Mouse (Mus musculus) hindbrain, postnatal 0 days (tissue): Measurements from ENCODE around the gene Adgrl4. TPM values are rescaled to one million over a fixed set of nuclear protein-coding genes. Genes with fewer than 3 reads are reported as not detected.

Source experiments
- ATAC-seq: fragments of 200-750 bp; cut with Nextera tagmentation; 2 replicates; pipeline ENCODE4 v1.8.0; 2017; ENCODE audit warnings: mild to moderate bottlenecking, moderate TSS enrichment, moderate library complexity
- DNase-seq: peaks from one replicate; pipeline ENCODE4 v3.0.0-alpha.2; 2015; ENCODE audit warnings: low spot score
- H3K27ac ChIP-seq: fragments of 300-500 bp; sonication (generic); 2 replicates; pipeline ENCODE4 v1.5.1; 2014; ENCODE audit warnings: mild to moderate bottlenecking
- H3K27me3 ChIP-seq: fragments of 300-500 bp; sonication (generic); 2 replicates; pipeline ENCODE4 v1.6.1; 2014; ENCODE audit warnings: low read length, mixed read lengths; ENCODE audit not compliant: insufficient read depth
- H3K36me3 ChIP-seq: fragments of 300-500 bp; sonication (generic); 2 replicates; pipeline ENCODE4 v1.6.1; 2014; ENCODE audit warnings: low read length, mixed read lengths; ENCODE audit not compliant: insufficient read depth
- H3K4me1 ChIP-seq: fragments of 300-500 bp; sonication (generic); 2 replicates; pipeline ENCODE4 v1.6.1; 2014; ENCODE audit warnings: antibody characterized with exemption, low read length, mixed read lengths; ENCODE audit not compliant: insufficient read depth
- H3K4me2 ChIP-seq: fragments of 300-500 bp; sonication (generic); 2 replicates; pipeline ENCODE4 v1.6.1; 2014; ENCODE audit warnings: low read depth, mild to moderate bottlenecking, low read length, moderate library complexity, mixed read lengths
- H3K4me3 ChIP-seq: fragments of 300-500 bp; sonication (generic); 2 replicates; pipeline ENCODE4 v1.5.1; 2014; ENCODE audit warnings: low read length
- H3K9ac ChIP-seq: fragments of 300-500 bp; sonication (generic); replicated peaks from 2 replicates; pipeline ENCODE4 v1.6.1; 2014; ENCODE audit warnings: mild to moderate bottlenecking, low read length, moderate library complexity, mixed read lengths
- H3K9me3 ChIP-seq: fragments of 300-500 bp; sonication (generic); 2 replicates; pipeline ENCODE4 v1.6.1; 2016; ENCODE audit warnings: low read length, mixed read lengths
- CTCF ChIP-seq: IDR thresholded peaks from 2 replicates; pipeline ENCODE4 v1.5.1; 2016; ENCODE audit warnings: antibody characterized with exemption, control low read depth, low read depth
- WGBS: fragments of 180-500 bp; shearing (Covaris S2); extraction: QIAGEN DNeasy Blood & Tissue Kit; methylation state at CpG from one replicate; pipeline ENCODE4 v1.1.7; 2014; 5-methylcytosine and 5-hydroxymethylcytosine counted together
- polyA plus RNA-seq: library from polyadenylated mRNA; unstranded; fragments of >200 nt; fragmentation: Nextera tagmentation; extraction: Ambion mirVana; gene quantifications from 2 replicates; pipeline ENCODE4 v1.2.1, GENCODE M21; 2015
- total RNA-seq: library from RNA; depleted of rRNA; stranded (reverse); fragments of >200 nt; gene quantifications from 2 replicates; pipeline ENCODE4 v1.2.3, GENCODE M21; 2014

The Adgrl4 gene
- total and polyA plus RNA-seq, 2 experiments from 2014 or later = 9.9 to 27.6 TPM

DNA sequence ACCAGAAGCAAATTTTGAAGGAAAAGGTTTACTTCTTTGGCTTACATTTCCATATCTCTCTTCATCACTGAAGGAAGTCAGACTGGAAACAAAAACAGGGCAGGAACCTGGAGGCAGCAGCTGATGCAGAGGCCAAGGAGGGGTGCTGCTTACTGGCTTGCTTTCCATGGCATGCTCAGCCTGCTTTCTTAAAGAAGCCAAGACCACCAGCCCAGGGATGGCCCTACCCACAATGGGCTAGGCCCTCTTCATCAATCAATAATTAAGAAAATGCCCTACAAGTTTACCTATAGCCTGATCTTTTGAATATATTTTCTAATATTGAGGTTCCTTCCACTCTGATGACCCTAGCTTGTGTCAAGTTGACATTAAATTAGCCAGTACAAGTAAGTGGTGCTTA, 20.8 kb upstream of the Adgrl4 start:
- ATAC-seq (no peak), DNase-seq (no peak)
- Histone ChIP-seq H3K4me1 (no peaks in the 10 kb centered on the region), H3K36me3 (no peaks in the 10 kb centered on the region), H3K9me3 (no peaks in the 10 kb centered on the region), H3K9ac (no peak overlapping the region), H3K4me2 (no peak overlapping the region), H3K27me3 (no peaks in the 10 kb centered on the region), H3K27ac (no peak overlapping the region), H3K4me3 (no peak overlapping the region)
- no peak for TF ChIP-seq CTCF

DNA sequence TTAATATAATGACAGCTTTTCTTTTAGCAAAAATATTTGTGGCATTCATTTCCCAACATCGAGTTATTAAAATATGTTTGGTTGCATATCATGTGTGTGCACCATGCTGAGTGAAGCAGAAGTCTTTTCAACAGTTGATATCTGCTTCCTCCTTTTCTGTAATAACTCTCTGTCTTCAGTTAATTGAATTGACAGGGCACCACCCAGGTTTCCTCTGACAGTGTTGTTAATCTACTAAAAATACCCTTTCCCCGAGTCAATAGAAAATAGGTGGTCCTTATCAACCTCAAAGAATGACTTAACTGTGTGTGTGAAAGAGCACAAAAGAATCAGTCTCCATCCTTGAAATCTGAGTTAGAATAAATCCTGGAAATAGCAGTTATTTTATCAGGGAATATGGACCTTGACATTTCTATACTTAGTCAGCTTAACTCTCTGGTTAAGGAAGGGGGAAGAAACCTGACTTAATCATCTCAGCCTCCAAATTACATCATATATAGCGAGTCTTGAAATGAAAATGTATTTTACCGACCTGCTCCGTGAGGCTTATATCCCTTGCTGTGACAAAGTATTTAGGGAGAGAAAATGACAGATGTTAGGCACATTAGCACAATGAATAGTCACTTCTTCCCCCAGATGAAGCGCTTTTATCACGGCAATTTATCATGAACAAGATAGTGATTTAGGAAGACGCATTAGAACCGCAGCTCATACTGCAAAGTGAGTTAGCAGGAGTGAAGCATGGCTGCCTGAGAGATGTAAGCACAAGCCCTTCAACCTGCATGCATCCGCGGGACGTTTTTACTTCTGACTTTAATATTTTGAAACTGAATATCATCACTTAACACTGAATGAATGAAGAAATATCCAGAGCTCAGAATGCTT, 19.8 kb upstream of the Adgrl4 start:
- Histone ChIP-seq H3K9ac (no peak overlapping the region), H3K27ac (no peak overlapping the region), H3K36me3 (no peaks in the 10 kb centered on the region), H3K9me3 (no peaks in the 10 kb centered on the region), H3K27me3 (no peaks in the 10 kb centered on the region), H3K4me1 (no peaks in the 10 kb centered on the region), H3K4me2 (peak overlapping the region; percentile 31), H3K4me3 (no peak overlapping the region)
- 54% methylated on average over 12 of the region's 12 CpGs for WGBS
- DNase-seq = no peak
- TF ChIP-seq CTCF = no peak
- no peak for ATAC-seq

GRCm38 (mm10) chr3:151424326-151425207, 13.1 kb upstream of the Adgrl4 start:
- Histone ChIP-seq H3K36me3 (no peaks in the 10 kb centered on the region), H3K4me3 (no peak overlapping the region), H3K27ac (no peak overlapping the region), H3K4me2 (no peak overlapping the region), H3K9me3 (no peaks in the 10 kb centered on the region), H3K4me1 (no peaks in the 10 kb centered on the region), H3K9ac (no peak overlapping the region), H3K27me3 (no peaks in the 10 kb centered on the region)
- no peak for DNase-seq
- no peak for TF ChIP-seq CTCF
- 83% methylated on average over 9 of the region's 9 CpGs for WGBS
- ATAC-seq = no peak

DNA sequence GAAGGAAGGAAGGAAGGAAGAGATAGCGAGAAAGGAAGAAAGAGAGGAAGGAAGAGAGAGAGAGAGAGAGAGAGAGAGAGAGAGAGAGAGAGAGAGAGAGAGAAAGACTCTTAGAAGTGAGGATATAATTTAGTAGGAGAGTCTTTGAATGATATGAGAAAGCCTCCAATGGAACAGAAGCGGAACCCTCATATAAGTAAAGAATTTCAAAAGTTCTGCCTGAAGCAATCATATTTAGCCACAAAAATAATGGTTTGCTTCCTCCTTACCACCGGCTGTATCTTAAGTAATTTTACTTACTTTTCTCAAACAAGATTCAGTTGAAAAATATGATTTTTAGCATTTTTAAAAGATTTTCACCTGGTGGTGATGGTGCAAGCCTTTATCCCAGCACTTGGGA, 7.6 kb upstream of the Adgrl4 start:
- DNase-seq = no peak
- TF ChIP-seq CTCF = no peak

DNA sequence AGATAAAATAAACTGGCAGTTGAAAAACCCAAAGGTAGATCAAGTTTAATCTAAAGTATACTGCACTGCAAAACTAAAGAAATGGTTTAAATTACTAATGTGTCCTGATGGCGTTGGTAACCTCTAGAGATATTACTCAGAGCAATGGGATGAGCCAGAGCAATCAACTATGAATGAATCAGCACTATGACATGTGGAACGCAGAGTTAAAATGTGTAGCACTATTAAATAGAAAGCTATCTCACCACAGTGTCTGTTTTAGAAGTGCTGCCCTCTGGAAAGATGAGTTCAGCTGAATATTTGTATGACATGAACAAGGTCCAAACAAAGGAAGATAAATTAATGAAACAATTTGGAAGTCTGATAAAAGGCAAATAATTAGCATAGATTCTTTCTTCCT, 6.2 kb upstream of the Adgrl4 start:
- H3K4me1 ChIP-seq = no peaks in the 10 kb centered on the region
- DNase-seq (no peak), ATAC-seq (no peak)
- H3K9me3 ChIP-seq = no peaks in the 10 kb centered on the region
- no peaks in the 10 kb centered on the region for H3K36me3 ChIP-seq
- H3K27me3 ChIP-seq = no peaks in the 10 kb centered on the region
- WGBS = 76% methylated on average over 2 of the region's 2 CpGs
- H3K4me2 ChIP-seq = no peak overlapping the region
- no peak overlapping the region for H3K4me3 ChIP-seq
- no peak for TF ChIP-seq CTCF
- H3K9ac ChIP-seq = no peak overlapping the region
- H3K27ac ChIP-seq = no peak overlapping the region

More for the DNA sequence above, 7.6 kb upstream of the Adgrl4 start:
- Histone ChIP-seq H3K9ac (no peak overlapping the region), H3K36me3 (no peaks in the 10 kb centered on the region), H3K9me3 (no peaks in the 10 kb centered on the region), H3K27me3 (no peaks in the 10 kb centered on the region), H3K4me1 (no peaks in the 10 kb centered on the region), H3K4me2 (no peak overlapping the region), H3K27ac (no peak overlapping the region), H3K4me3 (no peak overlapping the region)
- WGBS = 97% methylated on average over 3 of the region's 3 CpGs
- ATAC-seq = no peak

DNA sequence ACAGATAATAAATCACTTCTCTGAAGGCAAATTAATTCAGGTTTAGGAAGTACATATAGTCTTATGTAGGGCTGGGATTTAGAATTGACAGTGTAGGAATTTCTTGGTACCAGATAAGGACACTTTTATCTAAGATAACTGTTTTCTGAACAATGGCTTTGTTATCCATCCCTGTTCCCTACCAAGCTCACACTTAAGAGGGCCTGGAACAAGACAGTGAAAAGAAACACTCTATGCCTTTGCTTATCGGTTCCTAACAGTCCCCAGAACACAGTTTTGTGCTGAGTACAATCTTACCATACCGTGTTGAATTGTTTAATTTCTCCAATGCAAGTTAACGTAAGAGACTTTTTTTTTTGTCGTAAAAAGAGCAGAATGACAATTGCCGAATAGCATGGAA, 677 bp downstream of the Adgrl4 start:
- ATAC-seq = no peak
- TF ChIP-seq CTCF = no peak
- 72% methylated on average over 5 of the region's 5 CpGs for WGBS
- H3K4me1 ChIP-seq = no peaks in the 10 kb centered on the region
- no peak overlapping the region for H3K9ac ChIP-seq
- H3K27ac ChIP-seq = no peak overlapping the region
- no peaks in the 10 kb centered on the region for H3K36me3 ChIP-seq
- no peak overlapping the region for H3K4me2 ChIP-seq
- peak overlapping the region; percentile 18; the same call in 1 of the 2 replicates for H3K4me3 ChIP-seq
- DNase-seq = no peak
- no peaks in the 10 kb centered on the region for H3K27me3 ChIP-seq
- no peaks in the 10 kb centered on the region for H3K9me3 ChIP-seq
